Mouse (Mus musculus) brain, adult 2 months (tissue): ENCODE measurements around the gene Gm14214.

Experiments used
- DNase-seq: peaks from one replicate; pipeline ENCODE4 v3.0.0; 2011; ENCODE audit warnings: low read depth, low spot score

Gene Gm14214

DNA sequence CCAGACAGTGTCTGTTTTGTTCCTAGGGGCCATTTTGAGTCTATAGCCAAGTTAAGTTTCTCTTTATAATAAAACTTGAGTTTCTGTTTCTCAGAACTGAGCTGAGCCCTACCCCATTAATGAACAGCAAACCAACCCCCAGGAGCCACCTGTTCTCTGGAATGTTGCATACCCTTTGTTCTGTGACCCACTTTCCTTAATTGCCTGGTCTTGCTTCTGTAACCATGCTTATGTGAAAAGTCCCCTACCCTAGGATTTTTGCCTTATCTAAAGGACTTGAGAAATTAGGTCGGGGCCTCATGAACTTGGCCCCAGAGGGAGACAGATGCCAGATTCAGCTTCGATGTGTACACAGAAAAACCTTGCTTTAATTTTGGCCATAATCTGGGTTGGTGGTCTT, 37.9 kb downstream of the Gm14214 start:
- no peak for DNase-seq

DNA sequence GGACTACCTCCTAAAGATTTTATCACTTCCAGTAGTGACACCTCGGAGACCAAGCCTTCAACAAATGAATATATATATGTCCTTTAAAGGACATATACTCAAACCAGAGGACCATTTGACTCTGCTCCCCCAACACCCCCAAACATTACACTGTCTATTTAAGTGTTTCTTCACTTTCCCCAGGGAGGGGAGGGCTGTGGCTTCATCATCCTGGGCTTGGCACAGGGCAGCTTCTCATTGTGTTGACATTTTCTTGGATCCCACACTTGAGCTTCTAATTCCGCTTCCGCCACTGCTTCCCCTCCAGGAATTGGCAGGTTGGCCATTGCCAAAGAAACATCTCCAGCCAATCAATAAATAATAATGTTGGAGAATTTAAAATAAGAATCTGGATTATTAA, 39.0 kb downstream of the Gm14214 start:
- DNase-seq = no peak

- no peak for DNase-seq
Measured at GRCm38 (mm10) chr2:154729737-154730136, 40.1 kb downstream of the Gm14214 start.

DNA sequence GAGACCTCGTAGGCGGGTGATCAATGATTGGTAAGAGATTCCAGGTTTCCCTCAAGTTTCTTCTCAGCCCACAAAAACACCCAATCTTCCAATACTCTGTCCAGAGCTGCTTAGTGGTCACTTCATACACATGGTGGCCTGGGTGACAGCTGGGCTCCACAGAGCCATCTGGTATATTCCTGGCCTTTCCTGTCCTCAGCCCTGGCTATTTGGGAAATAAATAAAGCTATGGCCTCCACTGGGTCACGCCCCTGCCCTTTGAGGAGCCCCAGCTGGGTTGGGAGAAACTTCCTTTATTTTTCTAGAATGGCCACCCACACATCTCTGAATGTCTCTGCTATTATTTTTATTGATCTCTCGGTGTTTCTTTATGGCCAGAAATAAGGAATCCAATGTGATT, 46.4 kb downstream of the Gm14214 start:
- no peak for DNase-seq

GRCm38 (mm10) chr2:154720315-154720714, 49.5 kb downstream of the Gm14214 start:
- DNase-seq = no peak
